Mouse (Mus musculus): ENCODE data around the gene Klrb1f. TPM values are rescaled to one million over a fixed set of nuclear protein-coding genes. Genes with fewer than 3 reads are reported as not detected.
"Not testable (repeated sequence)": the region's sequence is repeated elsewhere in the genome, so short reads cannot be mapped to it uniquely, and the experiment has no call there.

The Klrb1f gene
- 0.54 and 0.55 TPM in 2 replicates for polyA plus RNA-seq (2015; fragmentation: Nextera tagmentation; extraction: Ambion mirVana)

DNA sequence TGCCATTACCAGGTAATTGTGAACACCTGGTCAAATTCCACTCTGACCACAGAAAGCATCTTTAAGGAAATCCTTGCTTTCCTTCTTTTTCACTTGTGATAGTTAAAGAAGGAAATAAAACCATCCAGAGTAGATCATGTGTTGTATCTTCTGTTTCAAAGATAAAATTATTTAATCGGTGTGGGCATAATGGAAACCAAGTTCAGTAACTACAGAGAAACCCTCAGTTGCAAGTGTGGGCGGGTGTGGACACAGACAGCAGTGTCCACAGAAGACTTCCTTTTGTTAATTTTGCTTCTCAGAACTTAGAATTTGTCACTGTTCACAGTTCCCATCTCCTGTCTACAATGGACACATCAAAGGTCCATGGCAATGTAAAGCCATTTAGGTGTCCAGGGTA is at the start of gene Klrb1f:
Klrb1f (plus strand) TSS at position 301 of the 400 bp plus-strand sequence.
- 85% methylated on average over 2 of the region's 2 CpGs for whole genome bisulfite sequencing
- no peaks in the 10 kb centered on the region for H3K27me3 ChIP-seq (ENCODE audit: control insufficient read depth, insufficient read depth, low read length)
- no peaks in the 10 kb centered on the region; the same call in 1 of the 2 replicates for H3K9me3 ChIP-seq (replicated peaks; ENCODE audit: control insufficient read depth, low read length)
- H3K36me3 ChIP-seq (ENCODE audit: control insufficient read depth, insufficient read depth) = no peaks in the 10 kb centered on the region
- H3K9ac ChIP-seq (ENCODE audit: low read length) = no peak within 1 kb of the TSS
- H3K27ac ChIP-seq (ENCODE audit: low read length) = no peak within 1 kb of the TSS
- H3K4me1 ChIP-seq (ENCODE audit: control insufficient read depth, insufficient read depth, low read length) = peaks cover 4% of the 10 kb centered on the region; the same call in 1 of the 2 replicates
- no peak within 1 kb of the TSS for H3K4me2 ChIP-seq (ENCODE audit: low read depth, low read length)
- no peak for ATAC-seq (replicated peaks; ENCODE audit: extremely low read depth, insufficient read depth, low FRiP score)
- no peak within 1 kb of the TSS for H3K4me3 ChIP-seq (ENCODE audit: low read length)

DNA sequence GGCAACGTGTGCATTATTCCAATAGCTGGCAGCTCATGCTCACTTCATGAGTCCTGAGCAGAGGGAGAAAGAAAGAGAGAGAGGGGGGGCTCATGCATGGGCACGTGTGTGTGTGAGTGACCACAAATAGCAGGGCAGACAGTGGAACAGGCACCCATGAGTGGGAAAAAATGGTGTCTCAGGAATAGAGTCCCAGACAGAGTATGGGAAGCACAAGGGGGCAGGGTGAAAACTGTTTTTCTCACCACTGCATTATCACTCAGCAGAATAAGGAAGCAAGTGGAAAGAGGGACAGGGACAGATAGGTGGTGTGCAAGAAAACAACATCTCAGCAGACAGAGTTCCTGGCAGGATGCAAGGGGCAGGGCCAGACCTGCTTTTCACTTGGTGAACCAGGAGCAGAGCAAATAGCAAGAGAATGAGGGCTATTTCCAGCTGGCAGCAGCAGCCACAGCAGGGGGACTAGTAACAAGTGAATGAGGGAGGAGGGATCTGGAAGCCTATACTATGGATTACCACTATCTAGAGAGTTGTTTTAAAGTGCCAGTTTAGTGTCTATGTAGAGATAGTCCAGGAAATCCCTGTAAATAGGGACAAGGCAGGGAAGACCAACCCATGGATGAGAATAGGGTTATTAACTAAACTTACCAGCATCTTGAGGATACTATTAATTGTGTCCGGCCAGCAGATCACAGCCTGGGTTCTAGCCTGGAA is 49.5 kb upstream of the Klrb1f start:
- Histone ChIP-seq H3K4me3 (ENCODE audit: low read length) (no peak overlapping the region), H3K9me3 (replicated peaks; ENCODE audit: control insufficient read depth, low read length) (no peaks in the 10 kb centered on the region), H3K27ac (ENCODE audit: low read length) (no peak overlapping the region), H3K36me3 (ENCODE audit: control insufficient read depth, insufficient read depth) (no peaks in the 10 kb centered on the region), H3K4me2 (ENCODE audit: low read depth, low read length) (0 out of 2 replicates have a peak overlapping the region, but pooled peaks have one; percentile 11), H3K27me3 (ENCODE audit: control insufficient read depth, insufficient read depth, low read length) (no peaks in the 10 kb centered on the region), H3K4me1 (ENCODE audit: control insufficient read depth, insufficient read depth, low read length) (no peaks in the 10 kb centered on the region), H3K9ac (ENCODE audit: low read length) (no peak overlapping the region)
- ATAC-seq (replicated peaks; ENCODE audit: extremely low read depth, insufficient read depth, low FRiP score) = no peak
- whole genome bisulfite sequencing = 57% methylated on average over 3 of the region's 3 CpGs

DNA sequence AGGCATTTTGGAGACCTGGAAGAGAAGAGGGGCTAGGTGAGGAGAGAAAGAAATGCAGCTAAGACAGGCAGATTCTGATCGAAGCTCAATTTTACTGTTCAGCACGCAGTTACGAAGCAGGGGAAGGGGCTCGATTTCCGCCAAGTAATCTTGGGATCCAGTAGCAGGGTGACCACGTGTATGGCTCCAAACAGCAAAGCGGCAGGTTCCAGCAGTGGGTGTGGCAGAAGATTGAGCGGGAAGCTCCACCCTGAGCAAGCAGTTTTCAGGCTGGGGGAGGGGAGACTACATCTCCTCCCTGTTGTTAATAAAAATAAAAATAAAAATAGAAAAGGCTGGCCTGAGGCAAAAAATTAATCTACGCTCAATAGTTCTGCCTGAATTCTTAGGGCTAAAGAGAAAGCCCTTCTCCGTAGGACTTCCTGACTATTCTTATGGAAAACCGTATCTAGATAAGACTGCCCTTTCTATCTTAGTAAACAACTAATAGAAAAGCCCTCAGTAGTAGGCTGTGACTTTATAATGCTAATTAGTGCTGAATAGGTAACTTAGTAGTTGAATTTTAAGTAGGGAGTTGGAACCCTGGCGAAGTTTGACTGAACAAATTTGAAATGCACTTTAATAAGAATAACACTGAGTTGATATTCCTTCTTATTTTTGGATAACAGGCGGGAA is 48.8 kb upstream of the Klrb1f start:
- Histone ChIP-seq H3K4me3 (ENCODE audit: low read length) (no peak overlapping the region), H3K9me3 (replicated peaks; ENCODE audit: control insufficient read depth, low read length) (no peaks in the 10 kb centered on the region), H3K9ac (ENCODE audit: low read length) (no peak overlapping the region), H3K27ac (ENCODE audit: low read length) (no peak overlapping the region), H3K4me2 (ENCODE audit: low read depth, low read length) (0 out of 2 replicates have a peak overlapping the region, but pooled peaks have one; percentile 11), H3K4me1 (ENCODE audit: control insufficient read depth, insufficient read depth, low read length) (no peaks in the 10 kb centered on the region), H3K27me3 (ENCODE audit: control insufficient read depth, insufficient read depth, low read length) (no peaks in the 10 kb centered on the region), H3K36me3 (ENCODE audit: control insufficient read depth, insufficient read depth) (no peaks in the 10 kb centered on the region)
- no peak for ATAC-seq (replicated peaks; ENCODE audit: extremely low read depth, insufficient read depth, low FRiP score)
- 67% methylated on average over 13 of the region's 13 CpGs for WGBS

DNA sequence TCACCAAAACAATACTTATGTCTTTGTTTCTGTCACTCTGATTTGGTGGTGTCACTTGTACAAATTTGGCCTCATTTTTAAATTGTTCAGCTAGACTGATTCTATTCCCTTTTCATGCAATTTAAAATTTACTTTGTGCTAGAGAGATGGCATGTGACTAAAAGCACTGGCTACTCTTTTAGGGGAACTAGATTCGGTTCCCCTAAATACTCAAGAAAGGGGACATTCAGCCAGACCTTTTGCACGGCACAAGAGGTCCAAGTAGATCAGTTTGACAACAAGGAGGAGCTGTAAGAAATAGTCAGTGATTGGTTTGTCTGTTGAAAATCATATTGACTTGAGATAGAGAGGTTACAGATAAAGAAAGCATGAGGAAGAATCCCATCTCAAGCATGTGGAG is 44.3 kb upstream of the Klrb1f start:
- WGBS = 61% methylated on average over 2 of the region's 2 CpGs
- Histone ChIP-seq H3K9me3 (replicated peaks; ENCODE audit: control insufficient read depth, low read length) (no peaks in the 10 kb centered on the region), H3K9ac (ENCODE audit: low read length) (no peak overlapping the region), H3K27me3 (ENCODE audit: control insufficient read depth, insufficient read depth, low read length) (no peaks in the 10 kb centered on the region), H3K36me3 (ENCODE audit: control insufficient read depth, insufficient read depth) (no peaks in the 10 kb centered on the region), H3K4me3 (ENCODE audit: low read length) (no peak overlapping the region), H3K4me2 (ENCODE audit: low read depth, low read length) (no peak overlapping the region), H3K27ac (ENCODE audit: low read length) (no peak overlapping the region), H3K4me1 (ENCODE audit: control insufficient read depth, insufficient read depth, low read length) (no peaks in the 10 kb centered on the region)
- ATAC-seq (replicated peaks; ENCODE audit: extremely low read depth, insufficient read depth, low FRiP score) = no peak

DNA sequence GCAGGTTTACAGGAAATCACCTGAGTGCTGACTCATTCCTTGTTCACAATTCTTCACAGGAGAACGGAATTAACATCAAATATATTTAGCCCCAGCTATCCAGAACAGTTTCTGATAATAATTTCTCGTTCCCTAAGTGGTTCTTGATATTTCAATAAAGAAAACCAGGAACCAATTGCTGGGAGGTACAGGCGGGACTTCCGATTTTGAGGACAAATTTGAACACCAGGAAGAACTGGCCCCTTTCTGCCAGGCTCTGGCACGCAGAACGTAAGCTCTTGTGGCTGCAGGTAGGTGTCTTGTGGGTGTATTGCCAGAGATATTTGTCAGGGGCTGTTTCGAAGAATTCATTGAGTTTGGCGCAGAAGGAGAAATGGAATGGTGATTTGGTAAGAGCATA is 37.1 kb upstream of the Klrb1f start:
- no peaks in the 10 kb centered on the region for H3K36me3 ChIP-seq (ENCODE audit: control insufficient read depth, insufficient read depth)
- H3K4me3 ChIP-seq (ENCODE audit: low read length) = no peak overlapping the region
- 83% methylated on average over 8 of the region's 8 CpGs for WGBS
- H3K9ac ChIP-seq (ENCODE audit: low read length) = no peak overlapping the region
- H3K27ac ChIP-seq (ENCODE audit: low read length) = no peak overlapping the region
- no peak for ATAC-seq (replicated peaks; ENCODE audit: extremely low read depth, insufficient read depth, low FRiP score)
- no peak overlapping the region for H3K4me2 ChIP-seq (ENCODE audit: low read depth, low read length)
- no peaks in the 10 kb centered on the region for H3K27me3 ChIP-seq (ENCODE audit: control insufficient read depth, insufficient read depth, low read length)
- no peaks in the 10 kb centered on the region for H3K4me1 ChIP-seq (ENCODE audit: control insufficient read depth, insufficient read depth, low read length)
- H3K9me3 ChIP-seq (replicated peaks; ENCODE audit: control insufficient read depth, low read length) = no peaks in the 10 kb centered on the region

DNA sequence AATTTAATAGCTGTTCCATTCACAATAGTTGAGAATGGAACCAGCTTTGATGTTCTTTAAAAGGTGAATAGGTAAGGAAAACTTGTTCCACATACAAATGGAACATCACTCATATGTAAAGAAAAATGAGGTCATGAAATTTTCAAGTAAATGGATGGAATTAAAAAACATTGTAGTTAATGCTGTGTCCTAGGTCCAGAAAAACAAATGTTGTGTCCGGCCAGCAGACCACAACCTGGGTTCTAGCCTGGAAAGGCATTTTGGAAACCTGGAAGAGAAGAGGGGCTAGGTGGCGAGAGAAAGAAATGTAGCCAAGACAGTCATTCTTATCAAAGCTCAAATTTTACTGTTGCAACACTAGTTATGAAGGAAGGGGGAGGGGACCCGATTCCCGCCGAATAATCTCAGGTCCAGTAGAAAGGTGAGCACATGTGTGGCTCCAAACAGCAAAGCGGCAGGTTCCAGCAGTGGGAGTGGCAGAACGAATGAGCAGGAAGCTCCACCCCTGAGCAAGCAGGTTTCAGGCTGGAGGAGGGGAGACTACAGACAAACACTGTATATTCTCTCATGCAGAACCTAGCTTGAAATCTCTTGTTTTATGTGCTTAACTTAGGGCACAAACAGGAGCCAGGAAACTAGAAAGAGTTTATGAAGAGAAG is 35.7 kb upstream of the Klrb1f start:
- not testable (repeated sequence) for H3K4me2 ChIP-seq (ENCODE audit: low read depth, low read length); ATAC-seq (replicated peaks; ENCODE audit: extremely low read depth, insufficient read depth, low FRiP score); H3K36me3 ChIP-seq (ENCODE audit: control insufficient read depth, insufficient read depth); H3K4me3 ChIP-seq (ENCODE audit: low read length); H3K27ac ChIP-seq (ENCODE audit: low read length); H3K4me1 ChIP-seq (ENCODE audit: control insufficient read depth, insufficient read depth, low read length); H3K27me3 ChIP-seq (ENCODE audit: control insufficient read depth, insufficient read depth, low read length); H3K9ac ChIP-seq (ENCODE audit: low read length); H3K9me3 ChIP-seq (replicated peaks; ENCODE audit: control insufficient read depth, low read length)
- 79% methylated on average over 7 of the region's 7 CpGs for WGBS

DNA sequence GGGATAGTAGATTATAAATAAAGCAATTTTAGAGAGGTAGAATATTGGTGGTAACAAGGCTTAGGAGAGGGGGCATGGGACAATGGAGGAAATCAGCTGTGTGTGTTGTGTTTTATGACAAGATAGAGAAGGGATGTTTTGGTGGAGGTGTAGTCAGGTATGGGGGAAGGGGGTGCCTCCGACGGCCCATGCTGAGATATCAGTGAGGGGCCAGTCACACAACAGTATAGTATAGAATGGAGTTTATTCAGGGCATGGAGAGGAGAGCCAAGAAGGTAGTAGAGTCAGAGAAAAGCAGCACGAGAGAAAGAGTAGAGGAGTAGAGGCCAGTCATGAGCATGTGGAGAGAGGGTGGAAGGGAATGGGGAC is 35.2 kb upstream of the Klrb1f start:
- WGBS = 79% methylated on average over 3 of the region's 3 CpGs
- Histone ChIP-seq H3K4me1 (ENCODE audit: control insufficient read depth, insufficient read depth, low read length) (no peaks in the 10 kb centered on the region), H3K27ac (ENCODE audit: low read length) (no peak overlapping the region), H3K36me3 (ENCODE audit: control insufficient read depth, insufficient read depth) (no peaks in the 10 kb centered on the region), H3K27me3 (ENCODE audit: control insufficient read depth, insufficient read depth, low read length) (no peaks in the 10 kb centered on the region), H3K4me2 (ENCODE audit: low read depth, low read length) (no peak overlapping the region), H3K4me3 (ENCODE audit: low read length) (no peak overlapping the region), H3K9ac (ENCODE audit: low read length) (no peak overlapping the region), H3K9me3 (replicated peaks; ENCODE audit: control insufficient read depth, low read length) (no peaks in the 10 kb centered on the region)
- ATAC-seq (replicated peaks; ENCODE audit: extremely low read depth, insufficient read depth, low FRiP score) = no peak

DNA sequence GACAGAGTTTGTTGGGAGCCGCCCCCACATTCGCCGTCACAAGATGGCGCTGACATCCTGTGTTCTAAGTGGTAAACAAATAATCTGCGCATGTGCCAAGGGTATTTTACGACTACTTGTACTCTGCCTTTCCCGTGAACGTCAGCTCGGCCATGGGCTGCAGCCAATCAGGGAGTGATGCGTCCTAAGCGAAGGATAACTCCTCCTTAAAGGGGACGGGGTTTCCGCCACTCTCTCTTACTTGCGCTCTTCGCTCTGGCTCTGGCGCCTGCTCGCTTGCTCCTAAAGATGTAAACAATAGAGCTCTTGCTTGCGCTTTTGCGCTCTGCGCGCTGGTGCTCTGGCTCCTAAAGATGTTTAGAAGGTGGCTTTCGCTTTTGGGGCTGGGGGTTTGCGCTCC is 33.7 kb upstream of the Klrb1f start:
- H3K9me3 ChIP-seq (replicated peaks; ENCODE audit: control insufficient read depth, low read length); ATAC-seq (replicated peaks; ENCODE audit: extremely low read depth, insufficient read depth, low FRiP score); H3K9ac ChIP-seq (ENCODE audit: low read length); H3K27ac ChIP-seq (ENCODE audit: low read length); H3K36me3 ChIP-seq (ENCODE audit: control insufficient read depth, insufficient read depth); H3K27me3 ChIP-seq (ENCODE audit: control insufficient read depth, insufficient read depth, low read length); H3K4me1 ChIP-seq (ENCODE audit: control insufficient read depth, insufficient read depth, low read length); H3K4me3 ChIP-seq (ENCODE audit: low read length); H3K4me2 ChIP-seq (ENCODE audit: low read depth, low read length): not testable (repeated sequence)
- 94% methylated on average over 18 of the region's 23 CpGs for WGBS

DNA sequence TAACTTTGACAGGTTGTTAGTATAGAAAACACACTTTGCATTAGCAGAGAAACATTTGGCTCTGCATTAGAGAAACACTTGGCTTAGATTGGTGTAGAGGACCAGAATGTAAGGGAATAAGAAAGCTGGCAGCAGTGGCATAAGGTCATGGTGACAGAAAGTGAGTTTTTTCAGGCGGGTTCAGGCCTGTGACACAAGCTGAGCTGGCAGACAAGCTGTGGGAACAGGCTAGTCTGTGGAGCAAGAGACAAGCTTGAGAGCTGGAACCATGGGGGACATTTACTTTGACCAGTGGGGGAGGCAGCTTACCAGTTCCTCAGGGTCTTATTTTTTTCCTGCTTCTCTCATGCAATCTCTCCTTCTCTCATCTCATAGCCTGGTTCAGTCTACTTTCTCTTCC is 32.7 kb upstream of the Klrb1f start:
- WGBS = 52% methylated on average over 1 of the region's 1 CpGs
- H3K9ac ChIP-seq (ENCODE audit: low read length) = no peak overlapping the region
- H3K4me3 ChIP-seq (ENCODE audit: low read length) = no peak overlapping the region
- no peaks in the 10 kb centered on the region for H3K9me3 ChIP-seq (replicated peaks; ENCODE audit: control insufficient read depth, low read length)
- H3K4me2 ChIP-seq (ENCODE audit: low read depth, low read length) = no peak overlapping the region
- no peaks in the 10 kb centered on the region for H3K27me3 ChIP-seq (ENCODE audit: control insufficient read depth, insufficient read depth, low read length)
- ATAC-seq (replicated peaks; ENCODE audit: extremely low read depth, insufficient read depth, low FRiP score) = no peak
- no peaks in the 10 kb centered on the region for H3K36me3 ChIP-seq (ENCODE audit: control insufficient read depth, insufficient read depth)
- no peaks in the 10 kb centered on the region for H3K4me1 ChIP-seq (ENCODE audit: control insufficient read depth, insufficient read depth, low read length)
- no peak overlapping the region for H3K27ac ChIP-seq (ENCODE audit: low read length)
